Mouse (Mus musculus): ENCODE data around the gene E130114P18Rik. TPM values are rescaled to one million over a fixed set of nuclear protein-coding genes. Genes with fewer than 3 reads are reported as not detected.
A peak's percentile ranks its signal among the peaks of the same experiment; 100 is the strongest.

E130114P18Rik gene
- total RNA-seq, 2 experiments from 2014 or later: 7.9 to 9.2 TPM

- DNase-seq (ENCODE audit: extremely low spot score in 1 of 2, low spot score in 1 of 2): no peak
Observed at GRCm38 (mm10) chr4:97664738-97665427, 113.0 kb downstream of the E130114P18Rik start.

- DNase-seq (ENCODE audit: extremely low spot score in 1 of 2, low spot score in 1 of 2): no peak
Observed at GRCm38 (mm10) chr4:97663922-97664321, 114.0 kb downstream of the E130114P18Rik start.

- DNase-seq (ENCODE audit: extremely low spot score in 1 of 2, low spot score in 1 of 2): no peak
Observed at GRCm38 (mm10) chr4:97662841-97663240, 115.0 kb downstream of the E130114P18Rik start.

- no peak for DNase-seq (ENCODE audit: extremely low spot score in 1 of 2, low spot score in 1 of 2)
Observed at GRCm38 (mm10) chr4:97661611-97662273, 116.1 kb downstream of the E130114P18Rik start.

GRCm38 (mm10) chr4:97657586-97657985 lies 120.3 kb downstream of the E130114P18Rik start:
- DNase-seq (ENCODE audit: extremely low spot score in 1 of 2, low spot score in 1 of 2): no peak

- peak in 1 of 2 experiments; percentile 16 for DNase-seq (ENCODE audit: extremely low spot score in 1 of 2, low spot score in 1 of 2)
Observed at GRCm38 (mm10) chr4:97649626-97650015, 128.3 kb downstream of the E130114P18Rik start.

- DNase-seq (ENCODE audit: extremely low spot score in 1 of 2, low spot score in 1 of 2): peak; percentile 43 to 51
Observed at GRCm38 (mm10) chr4:97648825-97649625, 128.9 kb downstream of the E130114P18Rik start.

- DNase-seq (ENCODE audit: extremely low spot score in 1 of 2, low spot score in 1 of 2): no peak
Observed at GRCm38 (mm10) chr4:97648436-97648707, 129.5 kb downstream of the E130114P18Rik start.

GRCm38 (mm10) chr4:97647700-97648435 lies 130.0 kb downstream of the E130114P18Rik start:
- peak; percentile 35 to 49 for DNase-seq (ENCODE audit: extremely low spot score in 1 of 2, low spot score in 1 of 2)

- DNase-seq (ENCODE audit: extremely low spot score in 1 of 2, low spot score in 1 of 2): no peak
Observed at GRCm38 (mm10) chr4:97647236-97647635, 130.6 kb downstream of the E130114P18Rik start.

GRCm38 (mm10) chr4:97640385-97640784 lies 137.5 kb downstream of the E130114P18Rik start:
- DNase-seq (ENCODE audit: extremely low spot score in 1 of 2, low spot score in 1 of 2): no peak

GRCm38 (mm10) chr4:97636569-97636968 lies 141.3 kb downstream of the E130114P18Rik start:
- no peak for DNase-seq (ENCODE audit: extremely low spot score in 1 of 2, low spot score in 1 of 2)

GRCm38 (mm10) chr4:97635757-97636292 lies 142.1 kb downstream of the E130114P18Rik start:
- no peak for DNase-seq (ENCODE audit: extremely low spot score in 1 of 2, low spot score in 1 of 2)

GRCm38 (mm10) chr4:97635296-97635755 lies 142.6 kb downstream of the E130114P18Rik start:
- DNase-seq (ENCODE audit: extremely low spot score in 1 of 2, low spot score in 1 of 2): no peak

GRCm38 (mm10) chr4:97628881-97629605 lies 148.8 kb downstream of the E130114P18Rik start:
- DNase-seq (ENCODE audit: extremely low spot score in 1 of 2, low spot score in 1 of 2): no peak

- no peak for DNase-seq (ENCODE audit: extremely low spot score in 1 of 2, low spot score in 1 of 2)
Observed at GRCm38 (mm10) chr4:97626002-97626720, 151.7 kb downstream of the E130114P18Rik start.

- DNase-seq (ENCODE audit: extremely low spot score in 1 of 2, low spot score in 1 of 2): no peak
Observed at GRCm38 (mm10) chr4:97623165-97623564, 154.7 kb downstream of the E130114P18Rik start.

GRCm38 (mm10) chr4:97621731-97622130 lies 156.1 kb downstream of the E130114P18Rik start:
- no peak for DNase-seq (ENCODE audit: extremely low spot score in 1 of 2, low spot score in 1 of 2)

GRCm38 (mm10) chr4:97620409-97620808 lies 157.5 kb downstream of the E130114P18Rik start:
- DNase-seq (ENCODE audit: extremely low spot score in 1 of 2, low spot score in 1 of 2): no peak
